Mouse (Mus musculus): ENCODE measurements around the gene Rin1.

Rin1 gene

DNA sequence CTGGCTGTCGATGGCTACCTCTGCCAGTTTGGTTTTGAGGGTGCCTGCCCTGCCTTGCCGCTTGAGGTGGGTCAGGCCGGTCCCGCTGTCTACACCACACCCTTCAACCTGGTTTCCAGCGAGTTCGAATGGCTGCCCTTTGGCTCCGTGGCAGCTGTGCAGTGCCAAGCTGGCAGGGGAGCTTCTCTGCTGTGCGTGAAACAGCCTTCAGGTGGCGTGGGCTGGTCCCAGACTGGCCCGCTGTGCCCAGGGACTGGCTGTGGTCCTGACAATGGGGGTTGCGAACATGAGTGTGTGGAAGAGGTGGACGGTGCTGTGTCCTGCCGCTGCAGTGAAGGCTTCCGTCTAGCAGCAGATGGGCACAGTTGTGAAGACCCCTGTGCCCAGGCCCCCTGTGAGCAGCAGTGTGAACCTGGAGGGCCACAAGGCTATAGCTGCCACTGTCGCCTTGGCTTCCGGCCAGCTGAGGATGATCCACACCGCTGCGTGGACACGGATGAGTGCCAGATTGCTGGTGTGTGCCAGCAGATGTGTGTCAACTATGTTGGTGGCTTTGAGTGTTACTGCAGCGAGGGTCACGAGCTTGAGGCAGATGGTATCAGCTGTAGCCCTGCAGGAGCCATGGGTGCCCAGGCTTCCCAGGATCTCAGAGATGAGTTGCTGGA lies 18.4 kb downstream of the Rin1 start:
- in situ Hi-C loops (cut with MboI, MseI) = no loop called here

GRCm38 (mm10) chr19:5069486-5069885 lies 19.2 kb downstream of the Rin1 start:
- in situ Hi-C loops (cut with MboI, MseI) = no loop called here

DNA sequence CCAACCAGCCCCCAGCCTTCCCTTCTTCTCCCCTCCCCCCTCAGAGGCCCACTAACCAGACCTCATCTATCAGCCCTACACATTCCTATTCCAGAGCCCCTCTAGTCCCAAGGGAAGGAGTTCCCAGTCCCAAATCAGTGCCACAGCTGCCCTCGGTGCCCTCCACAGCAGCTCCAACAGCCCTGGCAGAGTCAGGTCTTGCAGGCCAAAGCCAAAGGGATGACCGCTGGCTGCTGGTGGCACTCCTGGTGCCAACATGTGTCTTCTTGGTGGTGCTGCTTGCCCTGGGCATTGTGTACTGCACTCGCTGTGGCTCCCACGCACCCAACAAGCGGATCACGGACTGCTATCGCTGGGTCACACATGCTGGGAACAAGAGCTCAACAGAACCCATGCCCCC lies 19.7 kb downstream of the Rin1 start:
- in situ Hi-C loops (cut with MboI, MseI) = no loop called here

DNA sequence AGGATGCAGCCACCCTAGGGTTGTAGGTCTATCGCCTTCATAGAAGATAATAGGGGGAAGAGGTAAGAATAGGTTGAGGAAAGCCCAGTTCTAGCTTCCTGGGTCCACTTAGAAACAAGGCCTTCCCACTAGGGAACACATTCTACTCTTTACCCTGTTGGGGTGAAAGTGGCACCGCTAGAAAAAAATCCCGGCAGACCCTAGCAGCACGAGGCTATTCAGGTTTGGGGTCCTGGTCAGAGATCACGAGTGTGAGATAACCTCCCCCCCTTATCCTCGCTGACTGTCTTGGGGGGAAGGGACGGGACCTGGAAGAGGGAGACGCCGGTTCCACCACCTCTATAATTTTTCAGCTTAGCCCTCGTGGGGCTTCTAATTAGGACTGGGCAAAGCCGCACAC lies 20.8 kb downstream of the Rin1 start:
- in situ Hi-C loops (cut with MboI, MseI) = no loop called here

- in situ Hi-C loops (cut with MboI, MseI) = no loop called here
These were observed 21.5 kb downstream of the Rin1 start for GRCm38 (mm10) chr19:5071545-5072369.

- in situ Hi-C loops (cut with MboI, MseI) = no loop called here
These were observed 22.2 kb downstream of the Rin1 start for GRCm38 (mm10) chr19:5072389-5073019.

- in situ Hi-C loops (cut with MboI, MseI) = no loop called here
These were observed 22.7 kb downstream of the Rin1 start for GRCm38 (mm10) chr19:5073028-5073427.

- in situ Hi-C loops (cut with MboI, MseI) = no loop called here
These were observed 23.2 kb downstream of the Rin1 start for GRCm38 (mm10) chr19:5073518-5073917.

- in situ Hi-C loops (cut with MboI, MseI) = no loop called here
These were observed 29.0 kb downstream of the Rin1 start for GRCm38 (mm10) chr19:5079279-5079678.

GRCm38 (mm10) chr19:5082005-5082404 lies 31.7 kb downstream of the Rin1 start:
- in situ Hi-C loops (cut with MboI, MseI) = no loop called here

DNA sequence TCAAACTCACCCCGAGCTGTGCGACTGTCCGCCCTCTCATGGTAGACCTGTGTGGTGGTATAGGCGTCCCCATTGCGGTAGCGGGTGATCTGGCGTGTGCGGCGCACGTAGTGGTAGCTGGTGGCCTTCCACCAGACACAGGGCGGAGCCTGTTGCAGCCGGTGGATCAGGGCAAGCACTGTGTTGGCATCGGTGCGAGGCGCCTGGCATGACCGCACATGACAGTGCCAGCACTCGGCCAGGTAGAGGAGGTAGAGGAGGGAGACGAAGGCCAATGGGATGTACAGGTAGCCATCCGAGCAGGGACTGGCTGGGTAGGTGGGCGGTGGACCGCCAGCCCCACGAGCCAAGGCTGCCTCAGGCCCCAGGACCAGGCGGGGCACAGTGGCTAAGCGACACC lies 32.3 kb downstream of the Rin1 start:
- in situ Hi-C loops (cut with MboI, MseI) = no loop called here

GRCm38 (mm10) chr19:5083961-5084833 lies 33.9 kb downstream of the Rin1 start:
- in situ Hi-C loops (cut with MboI, MseI) = no loop called here

DNA sequence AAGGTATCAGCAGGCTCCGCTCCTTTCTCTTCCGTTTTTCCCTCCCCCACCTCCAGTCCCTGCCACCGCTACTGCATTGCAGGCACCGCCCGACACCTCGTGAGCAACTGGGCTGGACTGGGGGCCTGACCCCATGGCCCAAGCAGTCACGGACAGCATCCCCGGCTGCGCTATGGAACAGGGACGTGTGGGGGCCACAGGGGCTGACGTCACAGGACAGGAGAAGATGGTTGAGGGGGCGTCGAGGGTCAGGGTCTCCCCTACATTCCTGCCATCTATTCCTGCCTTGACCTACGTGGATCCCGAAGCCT lies 34.5 kb downstream of the Rin1 start:
- in situ Hi-C loops (cut with MboI, MseI) = loop anchor here (5.0 kb wide), 1 partner anchor 63 kb away; no protein-coding TSS in a partner anchor

DNA sequence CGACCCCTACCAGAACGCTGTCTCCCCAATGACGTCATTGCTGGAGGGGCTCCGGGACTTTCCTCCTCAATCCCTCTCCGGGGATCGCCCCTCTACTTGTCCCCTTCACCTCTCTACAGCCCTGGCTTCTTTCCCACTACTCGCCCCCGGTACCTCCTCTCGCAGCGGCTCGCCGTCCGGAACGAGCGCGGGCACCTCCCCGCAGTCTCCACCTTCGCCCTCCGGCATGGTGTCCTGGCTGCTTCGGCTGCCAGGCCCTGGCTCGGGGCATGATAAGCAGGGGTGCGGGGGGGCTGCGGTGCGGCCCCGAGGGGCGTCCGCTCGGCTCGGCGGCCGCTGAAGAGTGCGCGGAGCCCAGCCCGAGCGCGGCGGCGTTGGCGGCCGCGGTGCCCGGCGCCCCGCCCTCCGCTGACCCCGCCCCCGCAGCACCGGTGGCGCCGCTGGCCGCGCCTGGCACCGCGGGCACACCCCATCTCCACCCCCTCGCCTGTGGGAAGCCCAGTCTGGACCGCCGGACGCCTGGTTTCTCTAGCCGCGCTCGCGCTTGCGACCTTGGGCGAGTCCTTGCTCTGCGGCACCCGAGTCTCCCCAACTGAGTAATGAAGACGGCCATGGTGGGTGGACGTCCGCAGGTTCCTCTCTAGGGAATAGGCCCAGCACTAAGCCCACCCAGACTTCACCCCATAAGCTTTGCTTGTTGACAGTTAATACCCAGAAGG lies 35.0 kb downstream of the Rin1 start, which contains the start of gene Tmem151a:
Gene Tmem151a, minus strand, starts transcription at position 387 of the 719 bp plus-strand sequence.
- in situ Hi-C loops (cut with MboI, MseI) = loop anchor here (5.0 kb wide), 1 partner anchor 62 kb away; no protein-coding TSS in a partner anchor

- in situ Hi-C loops (cut with MboI, MseI) = loop anchor here (5.0 kb wide), 1 partner anchor 61 kb away; no protein-coding TSS in a partner anchor
These were observed 36.3 kb downstream of the Rin1 start for GRCm38 (mm10) chr19:5086533-5086932.

GRCm38 (mm10) chr19:5087884-5088728 lies 37.8 kb downstream of the Rin1 start, which contains the start of gene Yif1a:
Gene Yif1a (plus strand): TSS chr19:5088538.
- in situ Hi-C loops (cut with MboI, MseI) = loop anchor here (5.0 kb wide), 1 partner anchor 59 kb away; no protein-coding TSS in a partner anchor

DNA sequence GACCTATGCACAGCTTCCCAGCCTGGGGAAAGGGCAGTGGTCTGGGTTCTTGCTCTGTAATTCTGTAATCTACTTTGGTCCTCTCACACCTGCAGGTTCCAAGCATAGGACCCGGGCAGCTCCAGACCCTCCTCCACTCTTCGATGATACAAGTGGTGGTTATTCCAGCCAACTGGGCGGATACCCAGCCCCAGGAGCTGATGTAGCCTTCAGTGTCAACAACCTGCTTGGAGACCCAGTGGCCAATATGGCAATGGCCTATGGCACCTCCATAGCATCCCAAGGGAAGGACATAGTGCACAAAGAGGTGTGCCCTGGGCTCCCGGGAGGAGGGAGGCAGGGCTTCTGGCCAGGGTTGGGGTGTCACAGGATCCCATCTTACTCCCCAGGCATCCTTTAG lies 39.0 kb downstream of the Rin1 start:
- in situ Hi-C loops (cut with MboI, MseI) = loop anchor here (5.0 kb wide), 1 partner anchor 58 kb away; no protein-coding TSS in a partner anchor

DNA sequence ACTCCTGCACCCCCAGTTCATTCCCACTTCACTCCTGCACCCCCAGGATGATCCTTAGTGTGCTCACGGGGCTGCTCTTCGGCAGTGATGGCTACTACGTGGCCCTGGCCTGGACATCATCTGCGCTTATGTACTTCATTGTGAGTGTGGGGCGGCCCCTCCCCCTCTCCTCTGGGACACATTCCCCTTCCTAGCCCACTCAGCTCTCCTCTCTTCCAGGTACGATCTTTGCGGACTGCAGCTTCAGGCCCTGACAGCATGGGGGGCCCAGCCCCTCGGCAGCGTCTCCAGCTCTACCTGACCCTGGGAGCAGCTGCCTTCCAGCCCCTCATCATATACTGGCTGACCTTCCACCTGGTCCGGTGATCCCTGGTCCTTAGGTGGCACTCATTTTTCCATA lies 41.8 kb downstream of the Rin1 start:
- in situ Hi-C loops (cut with MboI, MseI) = loop anchor here (10.0 kb wide), 1 partner anchor 953 kb away; the partner anchor contains the start of gene Syvn1

GRCm38 (mm10) chr19:5093481-5094242 lies 43.4 kb downstream of the Rin1 start:
- in situ Hi-C loops (cut with MboI, MseI) = loop anchor here (10.0 kb wide), 1 partner anchor 951 kb away; the partner anchor contains the start of gene Syvn1
